Mouse (Mus musculus): ENCODE results near the gene Tia1. TPM values are rescaled to one million over a fixed set of nuclear protein-coding genes. Genes with fewer than 3 reads are reported as not detected.

Gene Tia1
- polyA plus RNA-seq, 1 experiment from 2014 or later, result 219 TPM

- peaks cover 14% of the 10 kb centered on the region for H3K36me3 ChIP-seq
- WGBS, result under 1% methylated on average over 15 of the region's 15 CpGs
- peaks cover 21% of the 10 kb centered on the region for H3K4me1 ChIP-seq
- no peaks in the 10 kb centered on the region for H3K9me3 ChIP-seq (replicated peaks)
- peak overlapping the region; percentile 100 for H3K27ac ChIP-seq
- peak overlapping the region; percentile 96 for H3K9ac ChIP-seq
- H3K4me3 ChIP-seq (replicated peaks), result peak overlapping the region; percentile 83
- peak overlapping the region; percentile 62 for H3K4me2 ChIP-seq
- H3K27me3 ChIP-seq, result no peaks in the 10 kb centered on the region
- peak; percentile 68 for ATAC-seq (replicated peaks; ENCODE audit: low FRiP score)
Measured at GRCm38 (mm10) chr6:86403728-86404099, 305 bp upstream of the Tia1 start.

GRCm38 (mm10) chr6:86404996-86405395 is 977 bp downstream of the Tia1 start:
- Histone ChIP-seq H3K9ac (peak overlapping the region; percentile 96), H3K9me3 (replicated peaks) (no peaks in the 10 kb centered on the region), H3K4me3 (replicated peaks) (peak overlapping the region; percentile 83), H3K4me1 (peaks cover 23% of the 10 kb centered on the region), H3K27me3 (no peaks in the 10 kb centered on the region), H3K36me3 (peaks cover 27% of the 10 kb centered on the region), H3K27ac (peak overlapping the region; percentile 100), H3K4me2 (peak overlapping the region; percentile 62)
- no peak for ATAC-seq (replicated peaks; ENCODE audit: low FRiP score)
- WGBS, result under 1% methylated on average over 11 of the region's 11 CpGs

GRCm38 (mm10) chr6:86406306-86406705 is 2.3 kb downstream of the Tia1 start:
- no peaks in the 10 kb centered on the region for H3K9me3 ChIP-seq (replicated peaks)
- H3K9ac ChIP-seq, result no peak overlapping the region
- H3K27ac ChIP-seq, result no peak overlapping the region
- ATAC-seq (replicated peaks; ENCODE audit: low FRiP score), result no peak
- H3K27me3 ChIP-seq, result no peaks in the 10 kb centered on the region
- no peak overlapping the region for H3K4me3 ChIP-seq (replicated peaks)
- peak overlapping the region; percentile 62 for H3K4me2 ChIP-seq
- peaks cover 19% of the 10 kb centered on the region for H3K4me1 ChIP-seq
- H3K36me3 ChIP-seq, result peaks cover 27% of the 10 kb centered on the region

- Histone ChIP-seq H3K36me3 (peaks cover 90% of the 10 kb centered on the region), H3K9ac (no peak overlapping the region), H3K9me3 (replicated peaks) (no peaks in the 10 kb centered on the region), H3K4me1 (no peaks in the 10 kb centered on the region), H3K4me2 (no peak overlapping the region), H3K4me3 (replicated peaks) (no peak overlapping the region), H3K27me3 (no peaks in the 10 kb centered on the region), H3K27ac (no peak overlapping the region)
- no peak for ATAC-seq (replicated peaks; ENCODE audit: low FRiP score)
- 95% methylated on average over 6 of the region's 6 CpGs for WGBS
Measured at GRCm38 (mm10) chr6:86418711-86419110, 14.7 kb downstream of the Tia1 start.

GRCm38 (mm10) chr6:86419239-86419638 is 15.2 kb downstream of the Tia1 start:
- no peak overlapping the region for H3K27ac ChIP-seq
- 89% methylated on average over 3 of the region's 3 CpGs for WGBS
- no peak overlapping the region for H3K9ac ChIP-seq
- H3K36me3 ChIP-seq, result peaks cover 87% of the 10 kb centered on the region
- no peaks in the 10 kb centered on the region for H3K4me1 ChIP-seq
- no peak overlapping the region for H3K4me3 ChIP-seq (replicated peaks)
- H3K9me3 ChIP-seq (replicated peaks), result no peaks in the 10 kb centered on the region
- no peak overlapping the region for H3K4me2 ChIP-seq
- no peaks in the 10 kb centered on the region for H3K27me3 ChIP-seq
- no peak for ATAC-seq (replicated peaks; ENCODE audit: low FRiP score)

GRCm38 (mm10) chr6:86420491-86420890 is 16.5 kb downstream of the Tia1 start:
- ATAC-seq (replicated peaks; ENCODE audit: low FRiP score), result no peak
- 79% methylated on average over 6 of the region's 6 CpGs for whole genome bisulfite sequencing
- H3K27me3 ChIP-seq, result no peaks in the 10 kb centered on the region
- H3K4me3 ChIP-seq (replicated peaks), result no peak overlapping the region
- no peak overlapping the region for H3K9ac ChIP-seq
- no peak overlapping the region for H3K27ac ChIP-seq
- peaks cover 87% of the 10 kb centered on the region for H3K36me3 ChIP-seq
- no peaks in the 10 kb centered on the region for H3K9me3 ChIP-seq (replicated peaks)
- no peaks in the 10 kb centered on the region for H3K4me1 ChIP-seq
- no peak overlapping the region for H3K4me2 ChIP-seq

- Histone ChIP-seq H3K4me1 (no peaks in the 10 kb centered on the region), H3K9me3 (replicated peaks) (no peaks in the 10 kb centered on the region), H3K9ac (no peak within 1 kb of the TSS), H3K4me3 (replicated peaks) (no peak within 1 kb of the TSS), H3K4me2 (no peak within 1 kb of the TSS), H3K36me3 (peaks cover 86% of the 10 kb centered on the region), H3K27ac (no peak within 1 kb of the TSS), H3K27me3 (no peaks in the 10 kb centered on the region)
- 89% methylated on average over 1 of the region's 1 CpGs for WGBS
- no peak for ATAC-seq (replicated peaks; ENCODE audit: low FRiP score)
Measured at GRCm38 (mm10) chr6:86426358-86426757, 22.3 kb downstream of the Tia1 start, which contains the start of gene Gm44790. TSS of gene Gm44790 (plus strand) at chr6:86426658.

- peaks cover 91% of the 10 kb centered on the region for H3K36me3 ChIP-seq
- no peaks in the 10 kb centered on the region for H3K27me3 ChIP-seq
- H3K4me2 ChIP-seq, result no peak overlapping the region
- WGBS, result 93% methylated on average over 3 of the region's 3 CpGs
- H3K4me1 ChIP-seq, result no peaks in the 10 kb centered on the region
- H3K9ac ChIP-seq, result no peak overlapping the region
- H3K27ac ChIP-seq, result no peak overlapping the region
- H3K4me3 ChIP-seq (replicated peaks), result no peak overlapping the region
- H3K9me3 ChIP-seq (replicated peaks), result no peaks in the 10 kb centered on the region
- ATAC-seq (replicated peaks; ENCODE audit: low FRiP score), result no peak
Measured at GRCm38 (mm10) chr6:86431531-86431930, 27.5 kb downstream of the Tia1 start.

- Histone ChIP-seq H3K4me1 (no peaks in the 10 kb centered on the region), H3K27ac (no peak overlapping the region), H3K36me3 (peaks cover 73% of the 10 kb centered on the region), H3K27me3 (no peaks in the 10 kb centered on the region), H3K4me3 (replicated peaks) (no peak overlapping the region), H3K9me3 (replicated peaks) (no peaks in the 10 kb centered on the region), H3K4me2 (no peak overlapping the region), H3K9ac (no peak overlapping the region)
- no peak for ATAC-seq (replicated peaks; ENCODE audit: low FRiP score)
- 93% methylated on average over 1 of the region's 1 CpGs for WGBS
Measured at GRCm38 (mm10) chr6:86433696-86434095, 29.7 kb downstream of the Tia1 start.

GRCm38 (mm10) chr6:86437711-86438110 is 33.7 kb downstream of the Tia1 start:
- H3K4me3 ChIP-seq (replicated peaks), result peak overlapping the region; percentile 82
- 2% methylated on average over 14 of the region's 14 CpGs for WGBS
- no peaks in the 10 kb centered on the region for H3K27me3 ChIP-seq
- H3K4me1 ChIP-seq, result peaks cover 10% of the 10 kb centered on the region
- H3K9ac ChIP-seq, result peak overlapping the region; percentile 84
- peak overlapping the region; percentile 97 for H3K27ac ChIP-seq
- peak; percentile 68 for ATAC-seq (replicated peaks; ENCODE audit: low FRiP score)
- H3K9me3 ChIP-seq (replicated peaks), result no peaks in the 10 kb centered on the region
- peak overlapping the region; percentile 82 for H3K4me2 ChIP-seq
- peaks cover 52% of the 10 kb centered on the region for H3K36me3 ChIP-seq

GRCm38 (mm10) chr6:86438272-86439118 is 34.5 kb downstream of the Tia1 start, which contains the start of gene C87436:
TSS of gene C87436 (plus strand) at chr6:86438374.
- Histone ChIP-seq H3K36me3 (peaks cover 52% of the 10 kb centered on the region), H3K4me1 (peaks cover 10% of the 10 kb centered on the region), H3K4me2 (peak within 1 kb of the TSS; percentile 82), H3K9me3 (replicated peaks) (no peaks in the 10 kb centered on the region), H3K27ac (peak within 1 kb of the TSS; percentile 97), H3K27me3 (no peaks in the 10 kb centered on the region), H3K4me3 (replicated peaks) (peak within 1 kb of the TSS; percentile 82), H3K9ac (peak within 1 kb of the TSS; percentile 84)
- under 1% methylated on average over 59 of the region's 59 CpGs for WGBS
- peak; percentile 94 for ATAC-seq (replicated peaks; ENCODE audit: low FRiP score)

GRCm38 (mm10) chr6:86439119-86439496 is 35.1 kb downstream of the Tia1 start:
- Histone ChIP-seq H3K4me3 (replicated peaks) (peak overlapping the region; percentile 82), H3K4me1 (peaks cover 10% of the 10 kb centered on the region), H3K27ac (peak overlapping the region; percentile 97), H3K27me3 (no peaks in the 10 kb centered on the region), H3K9ac (peak overlapping the region; percentile 84), H3K9me3 (replicated peaks) (no peaks in the 10 kb centered on the region), H3K4me2 (peak overlapping the region; percentile 82), H3K36me3 (peaks cover 53% of the 10 kb centered on the region)
- 0 out of 2 replicates have a peak, but pooled peaks have one; percentile 1 for ATAC-seq (replicated peaks; ENCODE audit: low FRiP score)
- WGBS, result 4% methylated on average over 13 of the region's 13 CpGs
